Mouse (Mus musculus) bone marrow macrophage, adult 2 months (primary cell): ENCODE measurements around the gene Zfp704.

Experiments used
- CTCF ChIP-seq: IDR thresholded peaks from 2 replicates; pipeline ENCODE4 v1.5.1; 2012; ENCODE audit warnings: low read depth, mild to moderate bottlenecking, low read length, moderate library complexity
- POLR2A ChIP-seq: IDR thresholded peaks from 2 replicates; pipeline ENCODE4 v1.6.1; 2012; ENCODE audit warnings: mild to moderate bottlenecking, low read depth, low read length, borderline replicate concordance

DNA sequence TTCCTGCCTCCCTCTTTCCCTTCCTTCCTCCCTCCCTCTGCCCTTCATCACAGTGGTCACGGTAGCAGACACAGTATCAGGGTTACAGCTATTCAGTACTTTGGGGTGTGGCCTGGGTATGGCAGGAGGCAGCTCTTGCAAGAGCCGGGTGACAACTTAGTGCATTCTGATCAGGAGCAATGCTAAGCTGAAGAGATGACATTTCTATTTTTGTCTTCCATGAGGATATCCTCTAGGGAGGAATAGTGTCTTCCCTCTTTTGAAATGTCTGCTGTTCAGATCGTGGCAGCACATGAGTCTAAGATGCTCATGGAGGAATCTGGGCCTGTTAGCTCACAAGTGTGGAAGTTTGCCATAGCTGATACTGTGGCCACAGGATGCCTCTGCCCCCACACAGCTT is 177.7 kb downstream of the Zfp704 start:
- TF ChIP-seq CTCF (no peak), POLR2A (no peak)
